Mouse (Mus musculus) small intestine, adult 2 months (tissue): ENCODE data around the gene Tmem176a.

ENCODE experiments used
- CTCF ChIP-seq: fragments of 200-500 bp; IDR thresholded peaks from 2 replicates; pipeline ENCODE4 v1.5.1; 2012; ENCODE audit warnings: low read depth, mild to moderate bottlenecking, control low read depth, inconsistent platforms, low read length, moderate library complexity, mixed read lengths; ENCODE audit not compliant: insufficient replicate concordance, insufficient read length; ENCODE audit errors: extremely low read depth
- POLR2A ChIP-seq: fragments of 200-500 bp; IDR thresholded peaks from 2 replicates; pipeline ENCODE4 v1.6.1; 2012; ENCODE audit warnings: low read depth, mild to moderate bottlenecking, control low read depth, inconsistent platforms, low read length, moderate library complexity

DNA sequence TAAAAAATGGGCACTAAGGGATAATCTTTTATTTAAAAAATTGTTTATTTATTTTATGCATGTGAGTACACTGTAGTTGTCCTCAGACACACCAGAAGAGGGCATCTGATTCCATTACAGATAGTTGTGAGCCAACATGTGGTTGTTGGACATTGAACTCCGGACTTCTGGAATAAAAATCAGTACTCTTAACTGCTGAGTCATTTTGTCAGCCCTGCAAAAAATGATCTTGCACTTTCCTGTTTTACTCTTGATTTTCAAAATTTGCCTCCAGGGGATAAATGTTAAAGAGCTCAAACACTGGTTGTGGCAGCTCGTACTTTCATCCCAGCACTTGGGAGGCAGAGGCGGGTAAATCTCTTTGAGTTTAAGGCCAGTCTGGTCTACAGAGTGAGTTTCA, 34.0 kb upstream of the Tmem176a start:
- no peak for TF ChIP-seq CTCF
- no peak for TF ChIP-seq POLR2A
